Mouse (Mus musculus): ENCODE data around the gene Gkn3.
A peak's percentile ranks its signal among the peaks of the same experiment; 100 is the strongest.

Gkn3 gene

DNA sequence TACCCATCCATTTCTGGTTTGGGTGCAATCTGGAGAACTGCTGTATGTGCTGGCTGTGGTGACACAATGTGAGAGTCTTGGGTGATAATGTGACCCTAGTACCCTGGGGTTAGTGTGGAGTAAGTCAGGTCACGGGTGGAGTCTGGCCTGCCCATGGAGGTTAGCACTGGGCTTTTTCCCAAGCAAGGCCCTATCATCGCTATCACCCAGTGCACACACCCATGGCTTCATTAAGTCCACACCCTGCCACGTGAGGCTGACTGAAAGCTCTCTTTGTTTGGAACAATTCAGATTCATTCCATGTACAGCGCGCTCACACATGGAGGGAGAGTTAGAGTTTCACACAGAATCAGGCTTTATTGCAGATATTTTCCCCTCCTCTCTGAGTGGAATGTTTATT lies 34.3 kb downstream of the Gkn3 start:
- no peak for DNase-seq (ENCODE audit: low spot score)

- DNase-seq (ENCODE audit: low spot score) = no peak
These were observed 37.9 kb downstream of the Gkn3 start, which contains the start of gene Gkn1 for GRCm38 (mm10) chr6:87350829-87351228. TSS of gene Gkn1 (minus strand) at chr6:87350942.

- DNase-seq (ENCODE audit: low spot score) = no peak
These were observed 52.8 kb downstream of the Gkn3 start for GRCm38 (mm10) chr6:87335935-87336295.

DNA sequence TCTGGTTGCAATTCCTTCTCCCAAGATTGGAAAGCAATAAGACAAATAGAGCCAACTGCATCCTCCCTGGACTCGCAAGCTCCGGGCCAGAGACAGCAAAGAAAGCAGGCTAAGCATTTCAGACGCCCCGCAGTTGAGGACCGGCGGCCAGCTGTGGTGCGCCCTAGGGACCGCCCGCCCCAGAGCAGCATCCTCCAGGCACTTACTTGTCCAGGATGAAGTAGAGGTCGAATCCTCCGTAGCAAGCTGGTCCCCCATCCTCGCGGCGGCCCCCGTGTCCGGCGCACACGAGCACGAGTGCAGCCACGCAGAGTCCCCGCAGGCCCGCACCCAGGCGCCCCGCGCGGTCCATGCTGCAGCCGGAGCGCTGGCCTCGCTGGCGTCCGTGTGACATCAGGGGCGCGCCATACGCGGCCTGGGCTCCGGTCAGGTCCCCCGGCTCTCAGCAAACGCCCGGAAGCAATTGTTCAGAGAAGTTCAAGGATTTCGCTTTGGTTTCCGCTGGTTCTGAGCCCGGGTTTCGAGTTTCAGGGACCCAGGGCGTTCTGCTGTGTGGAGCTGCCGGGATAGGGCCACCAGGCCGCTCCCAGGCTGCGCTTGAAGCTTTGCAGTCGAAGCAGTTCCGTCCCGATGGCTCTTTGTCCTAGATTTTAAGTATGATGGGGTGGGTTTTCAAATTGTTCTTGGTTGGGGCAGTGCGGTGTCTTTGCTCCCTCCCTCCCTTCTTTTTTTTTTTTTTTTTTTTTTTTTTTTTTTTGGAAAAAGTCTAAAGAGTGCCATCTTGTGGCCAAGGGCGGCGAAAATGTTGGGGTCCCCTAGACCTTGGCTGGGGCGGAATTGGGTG lies 53.4 kb downstream of the Gkn3 start, which contains the start of gene Antxr1:
Gene Antxr1, minus strand, starts transcription at position 731 of the 844 bp plus-strand sequence.
- peak; percentile 61 for DNase-seq (ENCODE audit: low spot score)

- DNase-seq (ENCODE audit: low spot score) = no peak
These were observed 54.2 kb downstream of the Gkn3 start for GRCm38 (mm10) chr6:87334361-87335090.
